Mouse (Mus musculus): ENCODE measurements around the gene Mrps10. TPM values are rescaled to one million over a fixed set of nuclear protein-coding genes. Genes with fewer than 3 reads are reported as not detected.

Mrps10 gene
- total RNA-seq, 2 experiments from 2014 or later = 26.4 to 32.5 TPM

Other genes with a start within 250 kb of the Mrps10 start
- 1 to 10 TPM in 1 of 2 experiments, under 1 TPM in 1; 0.98 to 1.0 TPM for gene Guca1b, start 16.5 kb downstream of the Mrps10 start, total RNA-seq (2021)
- gene Guca1a, start 31.7 kb downstream of the Mrps10 start, total RNA-seq (2021) = under 1 TPM in 1 of 2 experiments, not detected in 1; 0.42 TPM
- under 1 TPM; 0.19 to 0.52 TPM for gene AI661453, start 67.7 kb downstream of the Mrps10 start, total RNA-seq (2021)
- not detected for gene 1700001C19Rik, start 68.5 kb downstream of the Mrps10 start, total RNA-seq (2021)
- gene Taf8, start 133.4 kb downstream of the Mrps10 start, total RNA-seq (2021) = 10 to 100 TPM; 15.9 to 19.1 TPM
- 10 to 100 TPM; 30.2 to 39.9 TPM for gene Ccnd3, start 136.2 kb downstream of the Mrps10 start, total RNA-seq (2021)
- gene Bysl, start 242.6 kb downstream of the Mrps10 start, total RNA-seq (2021) = 10 to 100 TPM; 18.4 to 19.1 TPM
- 10 to 100 TPM; 28.7 to 29.8 TPM for gene Med20, start 242.7 kb downstream of the Mrps10 start, total RNA-seq (2021)
- 1 to 10 TPM; 5.2 to 5.5 TPM for gene Gm20517, start 242.7 kb downstream of the Mrps10 start, total RNA-seq (2021)

All from layer of hippocampus, postnatal 25 days (tissue).